Mouse (Mus musculus) liver, embryonic 14.5 days (tissue): ENCODE measurements around the gene Trpm4.

Experiments
- CTCF ChIP-seq: IDR thresholded peaks from 2 replicates; pipeline ENCODE4 v1.5.1; 2016; ENCODE audit warnings: antibody characterized with exemption, low read depth, control low read depth
- EP300 ChIP-seq: IDR thresholded peaks from 2 replicates; pipeline ENCODE4 v1.6.1; 2016; ENCODE audit warnings: antibody characterized with exemption, low read depth

DNA sequence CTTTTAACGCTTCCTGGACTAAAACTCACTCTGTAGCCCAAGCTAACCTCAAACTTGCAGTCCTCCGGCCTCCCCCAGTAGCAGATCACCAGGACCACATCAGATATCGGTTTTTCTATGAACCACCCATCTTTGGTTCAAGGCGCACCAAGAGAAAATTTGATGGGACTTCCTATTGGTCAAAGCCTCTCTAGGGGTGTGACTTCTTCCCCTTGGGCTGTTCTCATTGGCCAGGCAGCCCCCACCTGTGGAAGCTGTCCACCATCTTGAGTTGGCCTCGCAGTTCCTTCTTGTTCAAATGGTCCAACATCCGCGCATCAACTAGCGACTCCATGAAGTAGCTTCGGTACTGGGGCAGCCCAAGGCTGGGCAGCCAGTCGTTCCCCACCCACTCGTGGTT is 8.5 kb upstream of the Trpm4 start:
- TF ChIP-seq CTCF (no peak), EP300 (no peak)
